Mouse (Mus musculus): Measurements from ENCODE around the gene Cant1. TPM values are rescaled to one million over a fixed set of nuclear protein-coding genes. Genes with fewer than 3 reads are reported as not detected.

Cant1 gene
- polyA plus RNA-seq, 1 experiment from 2014 or later: 26.0 TPM

- Histone ChIP-seq H3K27ac (ENCODE audit: low read length) (no peak overlapping the region), H3K27me3 (replicated peaks; ENCODE audit: control insufficient read depth, insufficient read depth, low read length) (no peaks in the 10 kb centered on the region), H3K36me3 (ENCODE audit: control insufficient read depth, insufficient read depth) (no peaks in the 10 kb centered on the region), H3K9me3 (ENCODE audit: control insufficient read depth, low read length) (no peaks in the 10 kb centered on the region), H3K4me1 (replicated peaks; ENCODE audit: control insufficient read depth, insufficient read depth, low read length) (peaks cover 41% of the 10 kb centered on the region), H3K9ac (replicated peaks; ENCODE audit: low read depth, low read length) (peak overlapping the region; percentile 3; the same call in 1 of the 2 replicates), H3K4me2 (ENCODE audit: low read length) (peak overlapping the region; percentile 34), H3K4me3 (replicated peaks; ENCODE audit: low read length) (peak overlapping the region; percentile 18)
- no peak for ATAC-seq
- 40% methylated on average over 10 of the region's 10 CpGs for WGBS
Measured at GRCm38 (mm10) chr11:118433398-118433868, 14.5 kb upstream of the Cant1 start.

- Histone ChIP-seq H3K9ac (replicated peaks; ENCODE audit: low read depth, low read length) (no peak overlapping the region), H3K9me3 (ENCODE audit: control insufficient read depth, low read length) (no peaks in the 10 kb centered on the region), H3K27me3 (replicated peaks; ENCODE audit: control insufficient read depth, insufficient read depth, low read length) (no peaks in the 10 kb centered on the region), H3K4me3 (replicated peaks; ENCODE audit: low read length) (no peak overlapping the region), H3K4me1 (replicated peaks; ENCODE audit: control insufficient read depth, insufficient read depth, low read length) (peaks cover 37% of the 10 kb centered on the region), H3K27ac (ENCODE audit: low read length) (no peak overlapping the region), H3K4me2 (ENCODE audit: low read length) (no peak overlapping the region), H3K36me3 (ENCODE audit: control insufficient read depth, insufficient read depth) (no peaks in the 10 kb centered on the region)
- no peak for ATAC-seq
- 84% methylated on average over 16 of the region's 16 CpGs for WGBS
Measured at GRCm38 (mm10) chr11:118431100-118431948, 12.4 kb upstream of the Cant1 start.

- H3K9me3 ChIP-seq (ENCODE audit: control insufficient read depth, low read length): no peaks in the 10 kb centered on the region
- H3K4me1 ChIP-seq (replicated peaks; ENCODE audit: control insufficient read depth, insufficient read depth, low read length): peaks cover 35% of the 10 kb centered on the region
- no peaks in the 10 kb centered on the region for H3K36me3 ChIP-seq (ENCODE audit: control insufficient read depth, insufficient read depth)
- WGBS: 24% methylated on average over 4 of the region's 4 CpGs
- H3K27me3 ChIP-seq (replicated peaks; ENCODE audit: control insufficient read depth, insufficient read depth, low read length): no peaks in the 10 kb centered on the region
- no peak for ATAC-seq
- H3K9ac ChIP-seq (replicated peaks; ENCODE audit: low read depth, low read length): no peak overlapping the region
- no peak overlapping the region for H3K27ac ChIP-seq (ENCODE audit: low read length)
- H3K4me2 ChIP-seq (ENCODE audit: low read length): no peak overlapping the region; the same call in 1 of the 2 replicates
- no peak overlapping the region for H3K4me3 ChIP-seq (replicated peaks; ENCODE audit: low read length)
Measured at GRCm38 (mm10) chr11:118430291-118430885, 11.5 kb upstream of the Cant1 start.

GRCm38 (mm10) chr11:118428944-118429709 is 10.2 kb upstream of the Cant1 start:
- H3K36me3 ChIP-seq (ENCODE audit: control insufficient read depth, insufficient read depth): no peaks in the 10 kb centered on the region
- H3K27me3 ChIP-seq (replicated peaks; ENCODE audit: control insufficient read depth, insufficient read depth, low read length): no peaks in the 10 kb centered on the region
- H3K9ac ChIP-seq (replicated peaks; ENCODE audit: low read depth, low read length): no peak overlapping the region
- H3K9me3 ChIP-seq (ENCODE audit: control insufficient read depth, low read length): no peaks in the 10 kb centered on the region
- H3K27ac ChIP-seq (ENCODE audit: low read length): no peak overlapping the region
- H3K4me3 ChIP-seq (replicated peaks; ENCODE audit: low read length): no peak overlapping the region; the same call in 1 of the 2 replicates
- 65% methylated on average over 8 of the region's 8 CpGs for WGBS
- peak overlapping the region; percentile 25 for H3K4me2 ChIP-seq (ENCODE audit: low read length)
- peaks cover 38% of the 10 kb centered on the region for H3K4me1 ChIP-seq (replicated peaks; ENCODE audit: control insufficient read depth, insufficient read depth, low read length)
- no peak for ATAC-seq

GRCm38 (mm10) chr11:118428460-118428868 is 9.6 kb upstream of the Cant1 start:
- Histone ChIP-seq H3K4me3 (replicated peaks; ENCODE audit: low read length) (peak overlapping the region; percentile 15), H3K36me3 (ENCODE audit: control insufficient read depth, insufficient read depth) (no peaks in the 10 kb centered on the region), H3K27ac (ENCODE audit: low read length) (no peak overlapping the region), H3K4me2 (ENCODE audit: low read length) (peak overlapping the region; percentile 25), H3K27me3 (replicated peaks; ENCODE audit: control insufficient read depth, insufficient read depth, low read length) (no peaks in the 10 kb centered on the region), H3K9ac (replicated peaks; ENCODE audit: low read depth, low read length) (no peak overlapping the region; the same call in 1 of the 2 replicates), H3K4me1 (replicated peaks; ENCODE audit: control insufficient read depth, insufficient read depth, low read length) (peaks cover 38% of the 10 kb centered on the region), H3K9me3 (ENCODE audit: control insufficient read depth, low read length) (no peaks in the 10 kb centered on the region)
- ATAC-seq: no peak
- 9% methylated on average over 11 of the region's 11 CpGs for WGBS

- H3K27ac ChIP-seq (ENCODE audit: low read length): no peak within 1 kb of the TSS
- H3K4me3 ChIP-seq (replicated peaks; ENCODE audit: low read length): peak within 1 kb of the TSS; percentile 18
- WGBS: 1% methylated on average over 8 of the region's 8 CpGs
Measured at GRCm38 (mm10) chr11:118427986-118428385, 9.1 kb upstream of the Cant1 start, which contains the start of gene C1qtnf1. Gene C1qtnf1, plus strand, starts transcription at chr11:118428203.

GRCm38 (mm10) chr11:118427266-118427779 is 8.4 kb upstream of the Cant1 start:
- Histone ChIP-seq H3K27ac (ENCODE audit: low read length) (no peak overlapping the region), H3K9ac (replicated peaks; ENCODE audit: low read depth, low read length) (no peak overlapping the region), H3K4me3 (replicated peaks; ENCODE audit: low read length) (no peak overlapping the region), H3K4me1 (replicated peaks; ENCODE audit: control insufficient read depth, insufficient read depth, low read length) (peaks cover 42% of the 10 kb centered on the region), H3K9me3 (ENCODE audit: control insufficient read depth, low read length) (no peaks in the 10 kb centered on the region), H3K27me3 (replicated peaks; ENCODE audit: control insufficient read depth, insufficient read depth, low read length) (no peaks in the 10 kb centered on the region), H3K36me3 (ENCODE audit: control insufficient read depth, insufficient read depth) (no peaks in the 10 kb centered on the region), H3K4me2 (ENCODE audit: low read length) (no peak overlapping the region)
- ATAC-seq: no peak
- 47% methylated on average over 3 of the region's 3 CpGs for WGBS

More at GRCm38 (mm10) chr11:118427986-118428385, 9.1 kb upstream of the Cant1 start, which contains the start of gene C1qtnf1:
- no peaks in the 10 kb centered on the region for H3K36me3 ChIP-seq (ENCODE audit: control insufficient read depth, insufficient read depth)
- no peaks in the 10 kb centered on the region for H3K9me3 ChIP-seq (ENCODE audit: control insufficient read depth, low read length)
- H3K27me3 ChIP-seq (replicated peaks; ENCODE audit: control insufficient read depth, insufficient read depth, low read length): no peaks in the 10 kb centered on the region
- peak within 1 kb of the TSS; percentile 25 for H3K4me2 ChIP-seq (ENCODE audit: low read length)
- no peak within 1 kb of the TSS; the same call in 1 of the 2 replicates for H3K9ac ChIP-seq (replicated peaks; ENCODE audit: low read depth, low read length)
- peaks cover 40% of the 10 kb centered on the region for H3K4me1 ChIP-seq (replicated peaks; ENCODE audit: control insufficient read depth, insufficient read depth, low read length)
- no peak for ATAC-seq

- no peak overlapping the region for H3K27ac ChIP-seq (ENCODE audit: low read length)
- no peak overlapping the region for H3K4me2 ChIP-seq (ENCODE audit: low read length)
- ATAC-seq: no peak
- H3K9ac ChIP-seq (replicated peaks; ENCODE audit: low read depth, low read length): no peak overlapping the region
- peaks cover 42% of the 10 kb centered on the region for H3K4me1 ChIP-seq (replicated peaks; ENCODE audit: control insufficient read depth, insufficient read depth, low read length)
- no peak overlapping the region for H3K4me3 ChIP-seq (replicated peaks; ENCODE audit: low read length)
- H3K27me3 ChIP-seq (replicated peaks; ENCODE audit: control insufficient read depth, insufficient read depth, low read length): no peaks in the 10 kb centered on the region
- 71% methylated on average over 5 of the region's 5 CpGs for WGBS
- H3K36me3 ChIP-seq (ENCODE audit: control insufficient read depth, insufficient read depth): no peaks in the 10 kb centered on the region
- H3K9me3 ChIP-seq (ENCODE audit: control insufficient read depth, low read length): no peaks in the 10 kb centered on the region
Measured at GRCm38 (mm10) chr11:118426765-118427164, 7.9 kb upstream of the Cant1 start.
